Mouse (Mus musculus): ENCODE measurements around the gene Dnttip2. TPM values are rescaled to one million over a fixed set of nuclear protein-coding genes. Genes with fewer than 3 reads are reported as not detected.
"Not testable (repeated sequence)": the region's sequence is repeated elsewhere in the genome, so short reads cannot be mapped to it uniquely, and the experiment has no call there.

Gene Dnttip2
- polyA plus RNA-seq (2017; shearing (Covaris generic)): 100 to 1,000 TPM in 1 of 2 experiments, 10 to 100 TPM in 1; 92.1 to 105 TPM

GRCm38 (mm10) chr3:122274241-122275024 lies at the start of gene Dnttip2:
TSS of gene Dnttip2 (plus strand) at chr3:122274388.
- peak; percentile 80 for ATAC-seq

- not testable (repeated sequence) for ATAC-seq
Measured at GRCm38 (mm10) chr3:122226972-122227371, 47.2 kb upstream of the Dnttip2 start.

- no peak for ATAC-seq
Measured at GRCm38 (mm10) chr3:122235772-122236171, 38.4 kb upstream of the Dnttip2 start.

- no peak for ATAC-seq
Measured at GRCm38 (mm10) chr3:122242876-122243275, 31.3 kb upstream of the Dnttip2 start.

GRCm38 (mm10) chr3:122243416-122244167 lies 30.6 kb upstream of the Dnttip2 start:
- no peak for ATAC-seq

GRCm38 (mm10) chr3:122244759-122245158 lies 29.4 kb upstream of the Dnttip2 start:
- no peak for ATAC-seq

GRCm38 (mm10) chr3:122245215-122245877 lies 28.8 kb upstream of the Dnttip2 start, which contains the start of gene Gclm:
TSS of gene Gclm (plus strand) at chr3:122245557.
- ATAC-seq: peak; percentile 99

GRCm38 (mm10) chr3:122245878-122246332 lies 28.3 kb upstream of the Dnttip2 start:
- ATAC-seq: peak; percentile 15

- ATAC-seq: no peak
Measured at GRCm38 (mm10) chr3:122246406-122246805, 27.8 kb upstream of the Dnttip2 start.

- no peak for ATAC-seq
Measured at GRCm38 (mm10) chr3:122246986-122247767, 27.0 kb upstream of the Dnttip2 start.

GRCm38 (mm10) chr3:122247768-122248100 lies 26.5 kb upstream of the Dnttip2 start:
- no peak for ATAC-seq

- ATAC-seq: no peak
Measured at GRCm38 (mm10) chr3:122252466-122253253, 21.5 kb upstream of the Dnttip2 start.

GRCm38 (mm10) chr3:122254050-122254449 lies 20.1 kb upstream of the Dnttip2 start:
- not testable (repeated sequence) for ATAC-seq

GRCm38 (mm10) chr3:122269986-122270385 lies 4.2 kb upstream of the Dnttip2 start:
- ATAC-seq: no peak

- not testable (repeated sequence) for ATAC-seq
Measured at GRCm38 (mm10) chr3:122272565-122272964, 1.6 kb upstream of the Dnttip2 start.

GRCm38 (mm10) chr3:122273407-122274240 lies 564 bp upstream of the Dnttip2 start:
- peak; percentile 79 for ATAC-seq

- no peak for ATAC-seq
Measured at GRCm38 (mm10) chr3:122275111-122275510, 923 bp downstream of the Dnttip2 start.

- peak; percentile 94 for ATAC-seq
Measured at GRCm38 (mm10) chr3:122287195-122287594, 13.0 kb downstream of the Dnttip2 start.

GRCm38 (mm10) chr3:122288613-122289195 lies 14.5 kb downstream of the Dnttip2 start:
- ATAC-seq: no peak

GRCm38 (mm10) chr3:122289344-122289743 lies 15.2 kb downstream of the Dnttip2 start:
- not testable (repeated sequence) for ATAC-seq

Data from activated CD4-positive, CD25-positive, alpha-beta regulatory T cell, adult 4 months (primary cell).